Mouse (Mus musculus): ENCODE measurements around the gene Rere. TPM values are rescaled to one million over a fixed set of nuclear protein-coding genes. Genes with fewer than 3 reads are reported as not detected.

The Rere gene
- polyA plus RNA-seq, 1 experiment, result 58.8 TPM

- no peak for DNase-seq
- TF ChIP-seq POLR2A (IDR thresholded peaks at IDR 0.05; ENCODE audit: low read depth, low read length) (no peak), CTCF (conservative IDR thresholded peaks at IDR 0.05; ENCODE audit: insufficient read depth, insufficient read length, low read depth, low read length) (no peak)
- Histone ChIP-seq H3K27me3 (replicated peaks; ENCODE audit: control insufficient read depth, insufficient read depth, low read length) (no peaks in the 10 kb centered on the region), H3K27ac (ENCODE audit: insufficient read depth, low read depth, low read length) (no peak overlapping the region), H3K36me3 (ENCODE audit: control insufficient read depth, insufficient read depth, low read length) (no peaks in the 10 kb centered on the region), H3K4me3 (ENCODE audit: insufficient read depth, low read depth, low read length) (no peak overlapping the region), H3K4me1 (ENCODE audit: control insufficient read depth, insufficient read depth, low read length) (peaks cover 30% of the 10 kb centered on the region)
- WGBS, result 93% methylated on average over 3 of the region's 3 CpGs
Observed at GRCm38 (mm10) chr4:150578021-150578420, 296.6 kb downstream of the Rere start.

GRCm38 (mm10) chr4:150581931-150582723, 300.7 kb downstream of the Rere start:
- Histone ChIP-seq H3K36me3 (ENCODE audit: control insufficient read depth, insufficient read depth, low read length) (no peaks in the 10 kb centered on the region), H3K27me3 (replicated peaks; ENCODE audit: control insufficient read depth, insufficient read depth, low read length) (no peaks in the 10 kb centered on the region), H3K27ac (ENCODE audit: insufficient read depth, low read depth, low read length) (peak overlapping the region; percentile 95), H3K4me1 (ENCODE audit: control insufficient read depth, insufficient read depth, low read length) (peaks cover 49% of the 10 kb centered on the region), H3K4me3 (ENCODE audit: insufficient read depth, low read depth, low read length) (no peak overlapping the region)
- WGBS, result 28% methylated on average over 10 of the region's 10 CpGs
- TF ChIP-seq POLR2A (IDR thresholded peaks at IDR 0.05; ENCODE audit: low read depth, low read length) (no peak), CTCF (conservative IDR thresholded peaks at IDR 0.05; ENCODE audit: insufficient read depth, insufficient read length, low read depth, low read length) (no peak)
- DNase-seq, result peak; percentile 84

GRCm38 (mm10) chr4:150582966-150583776, 301.7 kb downstream of the Rere start:
- TF ChIP-seq POLR2A (IDR thresholded peaks at IDR 0.05; ENCODE audit: low read depth, low read length), result no peak
- peaks cover 54% of the 10 kb centered on the region for H3K4me1 ChIP-seq (ENCODE audit: control insufficient read depth, insufficient read depth, low read length)

GRCm38 (mm10) chr4:150583777-150584135, 302.3 kb downstream of the Rere start:
- no peak for DNase-seq
- TF ChIP-seq CTCF (conservative IDR thresholded peaks at IDR 0.05; ENCODE audit: insufficient read depth, insufficient read length, low read depth, low read length), result no peak
- no peak for TF ChIP-seq POLR2A (IDR thresholded peaks at IDR 0.05; ENCODE audit: low read depth, low read length)
- Histone ChIP-seq H3K4me3 (ENCODE audit: insufficient read depth, low read depth, low read length) (no peak overlapping the region), H3K27me3 (replicated peaks; ENCODE audit: control insufficient read depth, insufficient read depth, low read length) (no peaks in the 10 kb centered on the region), H3K36me3 (ENCODE audit: control insufficient read depth, insufficient read depth, low read length) (no peaks in the 10 kb centered on the region), H3K27ac (ENCODE audit: insufficient read depth, low read depth, low read length) (peak overlapping the region; percentile 95), H3K4me1 (ENCODE audit: control insufficient read depth, insufficient read depth, low read length) (peaks cover 54% of the 10 kb centered on the region)
- WGBS, result 23% methylated on average over 3 of the region's 3 CpGs

More at GRCm38 (mm10) chr4:150582966-150583776, 301.7 kb downstream of the Rere start:
- peak; percentile 95 for DNase-seq
- H3K27ac ChIP-seq (ENCODE audit: insufficient read depth, low read depth, low read length), result peak overlapping the region; percentile 95
- 1% methylated on average over 13 of the region's 13 CpGs for WGBS
- no peak overlapping the region for H3K4me3 ChIP-seq (ENCODE audit: insufficient read depth, low read depth, low read length)
- H3K36me3 ChIP-seq (ENCODE audit: control insufficient read depth, insufficient read depth, low read length), result no peaks in the 10 kb centered on the region
- H3K27me3 ChIP-seq (replicated peaks; ENCODE audit: control insufficient read depth, insufficient read depth, low read length), result no peaks in the 10 kb centered on the region

DNA sequence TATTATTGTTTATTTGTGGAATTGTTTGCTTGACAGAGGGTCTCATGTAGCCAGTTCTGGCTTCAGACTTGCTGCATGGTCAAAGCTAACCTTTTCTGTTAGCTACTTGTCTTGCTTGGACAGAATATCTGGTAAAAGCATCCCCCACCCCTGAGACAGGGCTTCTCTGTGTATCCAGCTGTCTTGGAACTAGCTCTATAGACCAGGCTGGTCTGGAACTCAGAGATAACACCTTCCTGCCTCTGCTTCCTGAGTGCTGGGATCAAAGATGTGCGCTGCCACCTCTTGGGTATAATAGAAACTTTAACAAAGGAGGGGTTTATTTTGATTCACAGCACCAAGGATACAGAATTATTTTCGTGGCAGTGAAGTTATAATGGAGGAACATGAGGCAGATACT, 304.4 kb downstream of the Rere start:
- TF ChIP-seq CTCF (conservative IDR thresholded peaks at IDR 0.05; ENCODE audit: insufficient read depth, insufficient read length, low read depth, low read length) (no peak), POLR2A (IDR thresholded peaks at IDR 0.05; ENCODE audit: low read depth, low read length) (no peak)
- peaks cover 65% of the 10 kb centered on the region for H3K4me1 ChIP-seq (ENCODE audit: control insufficient read depth, insufficient read depth, low read length)
- H3K36me3 ChIP-seq (ENCODE audit: control insufficient read depth, insufficient read depth, low read length), result no peaks in the 10 kb centered on the region
- no peak overlapping the region for H3K4me3 ChIP-seq (ENCODE audit: insufficient read depth, low read depth, low read length)
- DNase-seq, result no peak
- 77% methylated on average over 2 of the region's 2 CpGs for WGBS
- no peaks in the 10 kb centered on the region for H3K27me3 ChIP-seq (replicated peaks; ENCODE audit: control insufficient read depth, insufficient read depth, low read length)
- H3K27ac ChIP-seq (ENCODE audit: insufficient read depth, low read depth, low read length), result no peak overlapping the region

DNA sequence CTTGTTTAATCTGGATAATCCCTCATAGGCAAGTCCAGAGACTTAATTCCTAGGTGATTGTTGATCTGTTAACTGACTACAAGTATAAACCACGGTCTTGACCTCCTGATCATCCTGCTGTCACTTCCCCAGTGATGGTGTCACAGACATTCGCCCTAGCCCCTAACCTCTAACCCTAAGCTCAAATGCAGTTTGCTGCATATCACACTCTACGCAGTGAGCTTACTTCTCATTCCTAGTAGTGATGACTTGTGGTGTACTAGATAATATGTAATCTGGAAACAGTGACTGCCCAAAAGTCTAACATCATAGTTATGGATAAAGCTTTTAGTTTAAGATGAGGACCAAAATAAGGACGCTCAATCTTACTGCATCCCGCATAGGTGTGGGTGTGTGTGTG, 304.8 kb downstream of the Rere start:
- Histone ChIP-seq H3K27ac (ENCODE audit: insufficient read depth, low read depth, low read length) (no peak overlapping the region), H3K4me1 (ENCODE audit: control insufficient read depth, insufficient read depth, low read length) (peaks cover 64% of the 10 kb centered on the region), H3K27me3 (replicated peaks; ENCODE audit: control insufficient read depth, insufficient read depth, low read length) (no peaks in the 10 kb centered on the region), H3K4me3 (ENCODE audit: insufficient read depth, low read depth, low read length) (no peak overlapping the region), H3K36me3 (ENCODE audit: control insufficient read depth, insufficient read depth, low read length) (no peaks in the 10 kb centered on the region)
- TF ChIP-seq POLR2A (IDR thresholded peaks at IDR 0.05; ENCODE audit: low read depth, low read length), result no peak
- TF ChIP-seq CTCF (conservative IDR thresholded peaks at IDR 0.05; ENCODE audit: insufficient read depth, insufficient read length, low read depth, low read length), result no peak
- 63% methylated on average over 5 of the region's 5 CpGs for WGBS
- DNase-seq, result no peak
